Mouse (Mus musculus): ENCODE measurements at regions not wholly inside any gene's neighbourhood (a gene's known extent, or its start where the extent isn't known, plus 50 kb on each side); places are given as distances from the start of the nearest gene placed in this dataset.

DNA sequence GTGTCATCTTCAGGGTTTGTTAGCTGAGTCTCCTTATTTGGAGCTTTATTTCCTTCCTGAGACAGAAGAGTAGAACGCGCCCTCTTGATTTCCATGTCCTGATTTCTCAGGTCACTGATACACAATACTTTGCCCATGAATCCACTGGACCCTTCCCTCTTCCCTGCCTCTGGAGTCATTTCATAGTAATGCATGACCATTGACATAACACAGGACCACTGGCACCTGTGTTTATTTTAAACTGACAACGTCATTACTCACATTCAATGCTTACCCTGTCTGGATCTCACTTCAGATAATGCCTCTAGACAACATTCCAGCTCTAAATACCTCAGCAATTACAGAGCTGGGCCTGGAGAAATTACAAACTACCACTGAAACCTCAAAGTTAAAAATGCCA lies 56.8 kb upstream of the Ptgs2 start:
- in situ Hi-C loops (cut with MboI; ENCODE audit: low sequenced_read_pairs in 2 of 2, unreplicated experiment in 2 of 2), result no loop called here
- DNase-seq (ENCODE audit: low read depth, low spot score), result no peak
- H3K27ac ChIP-seq (ENCODE audit: insufficient read depth, low read depth, low read length, poor library complexity, severe bottlenecking), result no peak overlapping the region

DNA sequence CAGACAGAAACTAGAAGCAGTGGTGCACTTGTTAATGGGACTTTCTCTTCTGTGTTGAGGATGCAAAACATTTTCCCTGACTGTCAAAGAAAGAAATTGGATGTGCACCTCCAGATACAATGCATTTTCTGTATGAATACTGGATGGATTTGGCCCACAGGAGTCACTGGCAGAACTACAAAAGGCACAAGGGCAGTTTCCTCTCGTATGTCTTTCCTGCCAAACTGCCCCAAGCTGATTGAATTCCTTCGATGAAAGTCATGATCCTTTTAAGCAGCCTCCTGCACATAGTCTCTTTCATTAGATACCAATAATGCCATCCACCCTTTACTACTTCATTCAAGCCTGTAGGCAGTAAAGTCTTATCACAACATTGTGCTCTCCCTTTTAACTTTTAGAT lies 58.2 kb upstream of the Ptgs2 start:
- H3K27ac ChIP-seq (ENCODE audit: insufficient read depth, low read depth, low read length, poor library complexity, severe bottlenecking), result no peak overlapping the region
- no peak overlapping the region for H3K9ac ChIP-seq (ENCODE audit: insufficient read depth, low read depth, low read length, poor library complexity, severe bottlenecking)
- in situ Hi-C loops (cut with MboI; ENCODE audit: low sequenced_read_pairs in 2 of 2, unreplicated experiment in 2 of 2), result no loop called here
- no peaks in the 10 kb centered on the region for H3K4me1 ChIP-seq (ENCODE audit: control insufficient read depth in 2 of 2, insufficient read depth in 2 of 2, low read length in 2 of 2, poor library complexity in 1 of 2)
- no peaks in the 10 kb centered on the region for H3K9me3 ChIP-seq (ENCODE audit: control insufficient read depth, insufficient read depth, low read depth, low read length)
- TF ChIP-seq ZC3H11A (IDR thresholded peaks at IDR 0.05; ENCODE audit: borderline replicate concordance, low read depth, low read length) (no peak), MAFK (IDR thresholded peaks at IDR 0.05; ENCODE audit: insufficient read depth, low read depth, low read length) (no peak), CHD2 (IDR thresholded peaks at IDR 0.05; ENCODE audit: low read depth, low read length) (no peak), HCFC1 (IDR thresholded peaks at IDR 0.05; ENCODE audit: borderline replicate concordance, insufficient read depth, low read length) (no peak), ZNF384 (IDR thresholded peaks at IDR 0.05; ENCODE audit: low read depth, low read length) (no peak)
- no peak overlapping the region for H3K4me3 ChIP-seq (ENCODE audit: insufficient read depth in 1 of 2, low read depth in 1 of 2, low read length in 2 of 2, poor library complexity in 1 of 2, severe bottlenecking in 1 of 2)
- DNase-seq (ENCODE audit: low read depth, low spot score), result no peak
- H3K36me3 ChIP-seq (ENCODE audit: control insufficient read depth, insufficient read depth, low read length, poor library complexity, severe bottlenecking), result no peaks in the 10 kb centered on the region

More for the DNA sequence above, 56.8 kb upstream of the Ptgs2 start:
- TF ChIP-seq ZC3H11A (IDR thresholded peaks at IDR 0.05; ENCODE audit: borderline replicate concordance, low read depth, low read length) (no peak), CHD2 (IDR thresholded peaks at IDR 0.05; ENCODE audit: low read depth, low read length) (no peak)
- Histone ChIP-seq H3K4me1 (ENCODE audit: control insufficient read depth in 2 of 2, insufficient read depth in 2 of 2, low read length in 2 of 2, poor library complexity in 1 of 2) (no peaks in the 10 kb centered on the region), H3K9me3 (ENCODE audit: control insufficient read depth, insufficient read depth, low read depth, low read length) (no peaks in the 10 kb centered on the region), H3K9ac (ENCODE audit: insufficient read depth, low read depth, low read length, poor library complexity, severe bottlenecking) (no peak overlapping the region), H3K36me3 (ENCODE audit: control insufficient read depth, insufficient read depth, low read length, poor library complexity, severe bottlenecking) (no peaks in the 10 kb centered on the region), H3K4me3 (ENCODE audit: insufficient read depth in 1 of 2, low read depth in 1 of 2, low read length in 2 of 2, poor library complexity in 1 of 2, severe bottlenecking in 1 of 2) (no peak overlapping the region)

DNA sequence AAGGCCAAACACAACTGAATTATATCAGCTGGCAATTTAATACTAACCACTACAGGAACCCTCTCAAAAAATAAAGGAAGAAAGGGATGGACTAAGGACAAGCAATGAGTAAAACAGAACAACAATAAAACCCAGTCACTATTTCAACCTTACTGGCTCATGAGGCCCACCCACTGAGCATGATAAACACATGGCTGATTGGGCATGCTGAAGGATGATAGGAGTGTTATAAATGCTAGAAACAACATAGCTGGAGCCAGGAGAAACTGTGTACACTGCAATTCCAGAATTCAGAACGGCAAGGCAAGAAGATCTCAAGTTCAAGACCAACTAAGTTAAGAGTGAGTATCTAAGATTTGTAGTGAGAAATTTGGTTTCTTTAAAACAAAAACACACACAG lies 66.1 kb upstream of the Ptgs2 start:
- no peaks in the 10 kb centered on the region for H3K36me3 ChIP-seq (ENCODE audit: control insufficient read depth, insufficient read depth, low read length, poor library complexity, severe bottlenecking)
- no peak for TF ChIP-seq ZNF384 (IDR thresholded peaks at IDR 0.05; ENCODE audit: low read depth, low read length)
- no peak for TF ChIP-seq ZC3H11A (IDR thresholded peaks at IDR 0.05; ENCODE audit: borderline replicate concordance, low read depth, low read length)
- no peak for TF ChIP-seq MAFK (IDR thresholded peaks at IDR 0.05; ENCODE audit: insufficient read depth, low read depth, low read length)
- TF ChIP-seq CHD2 (IDR thresholded peaks at IDR 0.05; ENCODE audit: low read depth, low read length), result no peak
- TF ChIP-seq HCFC1 (IDR thresholded peaks at IDR 0.05; ENCODE audit: borderline replicate concordance, insufficient read depth, low read length), result no peak

DNA sequence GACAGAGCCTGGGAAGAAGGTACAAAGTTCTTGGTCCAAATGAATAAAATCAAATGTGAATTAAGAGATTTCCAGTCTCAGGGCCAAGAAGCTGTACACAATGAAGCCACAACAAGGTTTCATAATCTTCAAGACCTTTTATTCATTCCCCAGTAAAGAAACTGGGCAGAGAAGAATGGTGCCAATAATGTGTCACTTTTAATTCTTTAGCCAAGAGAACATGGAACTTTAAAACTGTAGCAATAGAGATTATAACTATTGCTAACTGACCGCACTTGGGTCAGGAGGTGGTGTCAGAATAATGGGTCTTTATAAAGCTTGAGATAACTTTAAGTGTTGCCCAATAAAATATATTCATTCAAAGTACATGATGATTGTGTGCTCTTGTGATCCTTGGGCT lies 68.1 kb upstream of the Ptgs2 start:
- DNase-seq (ENCODE audit: low read depth, low spot score), result no peak
- H3K4me1 ChIP-seq (ENCODE audit: control insufficient read depth in 2 of 2, insufficient read depth in 2 of 2, low read length in 2 of 2, poor library complexity in 1 of 2), result no peaks in the 10 kb centered on the region
- in situ Hi-C loops (cut with MboI; ENCODE audit: low sequenced_read_pairs in 2 of 2, unreplicated experiment in 2 of 2), result no loop called here
- no peak overlapping the region for H3K27ac ChIP-seq (ENCODE audit: insufficient read depth, low read depth, low read length, poor library complexity, severe bottlenecking)
- TF ChIP-seq ZC3H11A (IDR thresholded peaks at IDR 0.05; ENCODE audit: borderline replicate concordance, low read depth, low read length) (no peak), ZNF384 (IDR thresholded peaks at IDR 0.05; ENCODE audit: low read depth, low read length) (no peak), MAFK (IDR thresholded peaks at IDR 0.05; ENCODE audit: insufficient read depth, low read depth, low read length) (no peak), HCFC1 (IDR thresholded peaks at IDR 0.05; ENCODE audit: borderline replicate concordance, insufficient read depth, low read length) (no peak), CHD2 (IDR thresholded peaks at IDR 0.05; ENCODE audit: low read depth, low read length) (no peak)
- no peaks in the 10 kb centered on the region for H3K9me3 ChIP-seq (ENCODE audit: control insufficient read depth, insufficient read depth, low read depth, low read length)
- H3K9ac ChIP-seq (ENCODE audit: insufficient read depth, low read depth, low read length, poor library complexity, severe bottlenecking), result no peak overlapping the region
- H3K36me3 ChIP-seq (ENCODE audit: control insufficient read depth, insufficient read depth, low read length, poor library complexity, severe bottlenecking), result no peaks in the 10 kb centered on the region
- no peak overlapping the region for H3K4me3 ChIP-seq (ENCODE audit: insufficient read depth in 1 of 2, low read depth in 1 of 2, low read length in 2 of 2, poor library complexity in 1 of 2, severe bottlenecking in 1 of 2)

More for the DNA sequence above, 66.1 kb upstream of the Ptgs2 start:
- in situ Hi-C loops (cut with MboI; ENCODE audit: low sequenced_read_pairs in 2 of 2, unreplicated experiment in 2 of 2), result no loop called here
- Histone ChIP-seq H3K4me3 (ENCODE audit: insufficient read depth in 1 of 2, low read depth in 1 of 2, low read length in 2 of 2, poor library complexity in 1 of 2, severe bottlenecking in 1 of 2) (no peak overlapping the region), H3K9me3 (ENCODE audit: control insufficient read depth, insufficient read depth, low read depth, low read length) (no peaks in the 10 kb centered on the region), H3K27ac (ENCODE audit: insufficient read depth, low read depth, low read length, poor library complexity, severe bottlenecking) (no peak overlapping the region), H3K9ac (ENCODE audit: insufficient read depth, low read depth, low read length, poor library complexity, severe bottlenecking) (no peak overlapping the region), H3K4me1 (ENCODE audit: control insufficient read depth in 2 of 2, insufficient read depth in 2 of 2, low read length in 2 of 2, poor library complexity in 1 of 2) (no peaks in the 10 kb centered on the region)
- DNase-seq (ENCODE audit: low read depth, low spot score), result no peak

DNA sequence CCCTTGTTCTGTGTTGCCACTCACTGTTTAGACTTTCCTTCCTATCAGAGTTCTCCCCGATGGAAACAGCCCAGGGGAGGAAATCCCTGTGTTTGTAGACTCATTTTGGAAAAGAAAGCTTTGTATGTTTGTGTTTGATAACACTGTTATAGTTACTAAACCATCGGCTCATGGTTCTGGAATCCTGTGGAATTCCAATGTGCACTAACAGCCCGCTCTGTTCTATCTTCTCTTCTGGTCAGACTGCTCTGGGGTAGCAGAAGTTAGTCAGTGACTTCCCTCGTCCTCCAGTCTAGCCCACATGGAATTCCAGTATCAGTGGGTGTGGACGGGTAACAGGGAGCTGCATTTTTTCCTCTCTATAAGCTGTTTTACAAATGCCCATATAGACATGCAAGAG lies 66.2 kb upstream of the Pla2g4a start:
- Histone ChIP-seq H3K9ac (ENCODE audit: insufficient read depth, low read depth, low read length, poor library complexity, severe bottlenecking) (no peak overlapping the region), H3K36me3 (ENCODE audit: control insufficient read depth, insufficient read depth, low read length, poor library complexity, severe bottlenecking) (no peaks in the 10 kb centered on the region), H3K9me3 (ENCODE audit: control insufficient read depth, insufficient read depth, low read depth, low read length) (no peaks in the 10 kb centered on the region; the same call in 1 of the 2 replicates), H3K4me1 (ENCODE audit: control insufficient read depth in 2 of 2, insufficient read depth in 2 of 2, low read length in 2 of 2, poor library complexity in 1 of 2) (no peaks in the 10 kb centered on the region), H3K4me3 (ENCODE audit: insufficient read depth in 1 of 2, low read depth in 1 of 2, low read length in 2 of 2, poor library complexity in 1 of 2, severe bottlenecking in 1 of 2) (no peak overlapping the region), H3K27ac (ENCODE audit: insufficient read depth, low read depth, low read length, poor library complexity, severe bottlenecking) (no peak overlapping the region)
- TF ChIP-seq ZNF384 (IDR thresholded peaks at IDR 0.05; ENCODE audit: low read depth, low read length) (no peak), HCFC1 (IDR thresholded peaks at IDR 0.05; ENCODE audit: borderline replicate concordance, insufficient read depth, low read length) (no peak), MAFK (IDR thresholded peaks at IDR 0.05; ENCODE audit: insufficient read depth, low read depth, low read length) (no peak), CHD2 (IDR thresholded peaks at IDR 0.05; ENCODE audit: low read depth, low read length) (no peak), ZC3H11A (IDR thresholded peaks at IDR 0.05; ENCODE audit: borderline replicate concordance, low read depth, low read length) (no peak)
- DNase-seq (ENCODE audit: low read depth, low spot score), result no peak
- in situ Hi-C loops (cut with MboI; ENCODE audit: low sequenced_read_pairs in 2 of 2, unreplicated experiment in 2 of 2), result no loop called here
